Mouse (Mus musculus) ZHBTc4 (cell line): ENCODE results near the gene Stil.
"Not testable (repeated sequence)": the region's sequence is repeated elsewhere in the genome, so short reads cannot be mapped to it uniquely, and the experiment has no call there.

Source experiments
- DNase-seq: peaks from one replicate; pipeline ENCODE4 v3.0.0-alpha.2; 2011; ENCODE audit warnings: low read depth, low spot score

Gene Stil

DNA sequence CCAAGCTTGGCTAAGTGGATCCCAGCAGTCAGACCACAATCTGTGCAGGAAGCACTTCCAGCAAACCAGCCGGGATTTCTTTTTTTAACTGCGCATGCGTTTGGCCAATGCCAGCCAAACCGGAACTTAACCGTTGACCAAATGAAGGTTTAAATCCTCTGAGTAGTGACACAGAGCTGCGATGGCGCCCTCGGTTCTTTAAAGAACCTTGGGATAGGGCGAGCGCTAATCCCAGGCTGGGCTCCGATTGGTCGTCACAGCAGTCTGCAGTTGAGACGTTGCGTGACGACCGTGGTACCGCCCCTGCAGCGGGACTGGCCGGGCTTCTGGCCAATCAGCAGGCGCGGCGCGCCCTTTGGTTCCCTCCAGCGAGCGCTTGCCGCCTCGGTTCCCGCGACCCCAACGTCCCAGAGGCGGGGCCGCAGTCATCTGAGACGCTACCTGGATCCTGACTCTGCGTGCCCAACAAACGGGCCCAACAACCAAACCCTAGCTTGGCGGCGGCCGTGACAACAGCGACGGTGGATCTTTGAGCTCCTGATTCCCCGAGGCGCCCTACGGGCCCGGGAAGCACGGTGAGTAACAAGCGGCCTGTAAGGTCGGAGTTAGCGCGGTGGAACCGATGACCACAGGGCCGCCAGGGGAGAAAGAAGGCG, at the start of gene Stil:
Gene Stil, plus strand, starts transcription at position 387 of the 656 bp plus-strand sequence.
- DNase-seq: peak; percentile 100

DNA sequence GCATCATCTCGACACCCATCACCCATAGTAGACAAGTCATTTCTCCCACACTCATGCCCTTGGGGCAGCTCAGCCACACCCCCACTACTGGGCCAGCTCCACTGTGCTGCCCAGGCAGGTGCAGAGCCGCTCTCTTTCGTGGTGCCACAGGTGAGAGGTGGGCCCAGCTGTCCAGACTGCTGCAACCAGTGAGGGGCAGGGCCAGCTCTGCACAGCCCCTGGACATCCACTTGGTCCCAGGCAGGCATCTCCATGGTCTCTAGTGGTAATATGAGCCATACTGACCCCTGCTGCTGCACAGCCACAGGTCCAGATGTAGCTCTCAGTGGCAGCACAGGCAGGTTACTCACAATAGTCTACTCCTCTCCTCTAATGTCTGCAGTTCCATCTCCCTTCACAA, 46.8 kb upstream of the Stil start:
- DNase-seq: no peak

DNA sequence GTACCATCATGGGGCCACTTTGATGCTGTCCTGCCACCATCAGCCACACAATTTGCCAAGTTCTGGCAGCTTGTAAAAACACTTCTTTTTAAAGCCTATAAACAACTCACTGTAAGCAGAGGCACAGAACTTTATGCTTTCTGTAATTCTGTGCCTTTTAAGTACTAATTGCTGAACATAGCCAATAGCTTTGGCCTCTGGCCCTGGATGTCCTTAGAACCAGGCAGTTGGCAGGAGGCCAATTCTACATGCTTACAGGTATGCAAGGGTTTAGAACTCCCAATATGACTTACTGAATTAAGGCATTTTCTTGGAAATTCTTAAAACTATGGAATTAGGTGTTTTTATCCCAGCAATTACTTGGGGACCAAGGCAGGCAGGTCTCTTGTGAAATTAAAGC, 42.6 kb upstream of the Stil start:
- no peak for DNase-seq

DNA sequence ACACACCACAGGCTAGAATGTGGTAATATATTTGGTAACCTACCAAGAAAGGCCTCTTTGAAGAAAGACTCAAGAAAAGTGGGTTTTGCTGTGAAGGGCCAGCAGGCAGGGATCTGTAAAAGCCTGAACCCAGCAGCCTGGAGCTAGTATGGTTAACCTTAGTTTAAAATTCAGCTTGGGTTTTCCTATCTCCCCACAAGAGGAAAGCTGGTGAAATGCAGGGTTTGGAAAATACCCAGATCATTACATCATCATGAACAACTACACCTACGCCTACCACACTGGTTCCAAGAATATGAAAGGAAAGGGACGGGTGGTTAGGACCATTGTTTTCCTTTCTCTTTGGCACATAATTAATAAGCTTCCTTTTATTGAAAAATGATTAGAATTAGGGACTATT, 41.7 kb upstream of the Stil start:
- DNase-seq: no peak

DNA sequence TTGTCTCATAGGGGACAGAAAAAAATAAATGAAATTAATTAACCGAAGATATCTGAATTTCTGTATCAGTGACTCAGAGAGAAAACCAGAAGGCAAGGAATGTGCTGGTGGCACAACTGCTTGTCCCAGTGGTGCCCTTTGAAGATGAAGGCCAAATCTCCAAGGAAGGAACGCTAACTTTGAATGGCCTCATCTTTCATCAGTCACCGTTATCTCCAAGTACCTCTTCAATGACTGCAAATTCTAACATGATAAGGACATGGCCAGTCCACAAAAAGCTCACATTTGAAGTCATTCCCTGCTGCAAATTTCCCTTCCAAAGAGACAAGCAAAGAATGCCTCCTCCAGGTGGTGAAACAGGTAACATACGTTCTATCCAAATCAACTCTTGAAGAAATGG, 41.2 kb upstream of the Stil start:
- no peak for DNase-seq

DNA sequence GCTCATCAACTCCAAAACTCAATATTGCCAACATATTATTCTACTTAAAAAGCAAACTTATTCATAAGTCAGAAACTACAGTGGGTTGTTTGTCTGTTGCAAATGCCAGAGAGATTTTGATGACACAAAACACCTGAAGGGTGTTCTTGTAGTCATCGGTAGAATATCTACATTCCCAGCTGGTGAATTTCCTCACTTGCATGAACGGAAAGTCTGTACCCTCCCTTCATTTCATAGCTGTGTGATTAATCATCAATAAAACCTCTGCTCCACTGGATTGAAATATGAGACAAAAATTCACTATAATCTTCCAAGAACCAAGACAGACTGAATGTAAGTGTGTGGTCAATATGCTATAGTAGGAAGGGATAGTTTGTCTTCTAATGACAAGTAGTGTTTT, 40.4 kb upstream of the Stil start:
- DNase-seq: no peak

DNA sequence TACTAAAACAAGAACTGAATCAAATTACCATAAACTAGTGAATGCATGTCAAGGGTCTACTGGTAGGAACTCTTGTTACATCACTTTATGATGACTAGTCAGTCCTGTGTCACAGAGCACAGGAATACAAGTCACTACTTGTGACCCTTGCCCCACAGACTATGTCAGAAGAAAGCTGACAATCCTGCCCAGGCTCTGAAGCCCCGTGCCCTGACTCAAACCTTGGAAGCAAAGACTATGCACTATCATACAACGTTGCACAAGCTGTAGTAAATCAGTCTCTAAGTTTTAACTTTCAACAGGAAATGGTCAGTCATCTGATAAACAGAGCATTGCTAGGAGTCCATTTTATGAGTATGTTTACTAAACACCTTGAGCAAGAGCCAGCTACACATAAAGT, 39.1 kb upstream of the Stil start:
- not testable (repeated sequence) for DNase-seq

DNA sequence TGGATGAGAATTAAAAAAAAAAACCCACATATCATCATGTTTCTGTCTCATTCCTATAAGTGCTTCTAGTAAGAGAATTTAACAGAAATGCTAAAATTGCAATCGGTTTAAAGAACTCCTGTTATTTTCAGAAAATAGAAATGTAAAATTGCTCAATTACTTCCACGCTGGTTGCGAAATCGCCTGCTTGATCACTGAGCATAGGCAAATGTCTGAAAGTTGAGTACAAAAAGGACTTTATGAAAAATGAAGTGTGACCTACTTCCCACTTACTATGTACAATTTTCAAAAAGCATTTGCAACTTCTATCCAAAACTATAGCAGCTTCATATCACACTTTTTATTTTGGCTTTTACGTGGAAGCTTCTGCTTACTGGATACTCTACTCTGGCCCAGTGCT, 29.2 kb upstream of the Stil start:
- DNase-seq: no peak

DNA sequence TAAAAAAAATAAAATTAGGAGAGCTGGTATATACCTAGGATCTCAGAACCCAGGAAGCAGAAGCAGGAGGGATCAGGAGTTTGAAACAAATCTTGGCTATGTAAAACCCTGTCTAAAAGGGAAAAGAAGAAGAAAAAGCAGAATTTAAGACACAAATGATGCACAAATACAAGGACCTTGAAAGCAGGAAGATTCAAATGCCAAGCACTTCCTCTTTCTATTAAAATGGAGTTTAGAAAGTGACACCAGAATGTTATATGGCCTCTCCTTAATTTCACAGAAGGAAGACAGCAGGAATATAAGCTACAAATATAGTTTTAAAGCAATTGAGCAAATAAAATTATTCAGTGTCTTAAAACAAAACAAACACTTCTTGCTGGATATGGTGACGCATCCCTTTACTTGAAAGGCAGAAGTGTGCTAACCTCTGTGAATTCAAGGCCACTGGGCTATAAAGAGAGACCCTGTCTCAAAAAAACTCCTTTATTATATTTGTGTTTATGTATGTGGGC, 26.7 kb upstream of the Stil start:
- no peak for DNase-seq

DNA sequence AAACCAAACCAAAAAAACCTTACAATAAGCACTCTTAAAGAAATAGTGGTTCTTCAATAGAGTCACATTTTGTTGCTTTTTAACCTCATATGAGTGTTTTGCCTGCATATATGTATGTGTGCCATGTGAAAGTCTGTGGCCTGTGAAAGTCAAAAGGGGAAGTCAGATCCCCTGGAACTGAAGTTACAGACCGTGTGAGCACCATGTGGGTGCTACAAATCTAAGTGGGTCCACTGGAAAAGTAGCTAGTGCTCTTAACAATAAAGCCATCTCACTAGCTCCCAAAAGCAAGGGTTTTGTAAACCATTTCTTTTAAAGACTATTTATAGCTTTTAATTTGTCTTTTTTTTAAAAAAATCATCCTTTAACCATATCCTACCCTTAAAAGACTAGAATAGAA, 17.3 kb upstream of the Stil start:
- no peak for DNase-seq

DNA sequence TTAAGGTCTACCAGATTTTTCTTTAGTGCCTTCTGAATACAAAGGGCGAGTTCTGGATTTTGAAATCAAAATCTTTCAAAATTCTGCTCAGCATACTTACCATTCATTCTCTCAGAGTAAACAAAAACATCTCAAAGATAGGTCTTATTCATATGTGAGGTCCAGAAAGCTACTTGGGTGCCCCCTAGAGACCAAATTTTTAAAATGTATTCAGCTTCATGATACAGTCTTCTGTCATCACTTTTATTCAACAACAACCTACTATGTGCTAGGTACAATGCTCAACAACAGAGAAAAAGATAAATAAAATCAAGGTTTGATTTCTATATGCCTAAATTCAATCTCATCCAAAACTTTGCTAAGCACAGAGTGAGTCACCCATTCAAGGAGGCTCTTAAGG, 16.9 kb upstream of the Stil start:
- no peak for DNase-seq

DNA sequence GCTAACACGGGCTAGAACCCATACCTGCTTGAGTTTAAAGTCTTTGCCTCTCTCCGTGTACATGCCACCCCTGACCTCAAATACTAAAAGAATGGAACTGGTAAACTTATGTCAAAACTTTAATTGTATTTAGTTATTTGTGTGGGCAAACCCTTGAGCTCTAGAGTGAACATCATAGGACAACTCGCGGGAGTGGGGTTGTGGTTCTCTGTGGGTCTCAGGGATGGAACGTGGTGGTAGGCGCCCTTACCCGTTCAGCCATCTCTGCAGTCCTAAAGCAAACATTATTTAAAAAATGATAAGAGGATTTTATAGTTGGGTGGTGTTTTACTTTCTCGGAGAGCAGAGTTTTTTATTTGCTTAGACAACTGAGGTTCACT, 13.8 kb upstream of the Stil start:
- no peak for DNase-seq

DNA sequence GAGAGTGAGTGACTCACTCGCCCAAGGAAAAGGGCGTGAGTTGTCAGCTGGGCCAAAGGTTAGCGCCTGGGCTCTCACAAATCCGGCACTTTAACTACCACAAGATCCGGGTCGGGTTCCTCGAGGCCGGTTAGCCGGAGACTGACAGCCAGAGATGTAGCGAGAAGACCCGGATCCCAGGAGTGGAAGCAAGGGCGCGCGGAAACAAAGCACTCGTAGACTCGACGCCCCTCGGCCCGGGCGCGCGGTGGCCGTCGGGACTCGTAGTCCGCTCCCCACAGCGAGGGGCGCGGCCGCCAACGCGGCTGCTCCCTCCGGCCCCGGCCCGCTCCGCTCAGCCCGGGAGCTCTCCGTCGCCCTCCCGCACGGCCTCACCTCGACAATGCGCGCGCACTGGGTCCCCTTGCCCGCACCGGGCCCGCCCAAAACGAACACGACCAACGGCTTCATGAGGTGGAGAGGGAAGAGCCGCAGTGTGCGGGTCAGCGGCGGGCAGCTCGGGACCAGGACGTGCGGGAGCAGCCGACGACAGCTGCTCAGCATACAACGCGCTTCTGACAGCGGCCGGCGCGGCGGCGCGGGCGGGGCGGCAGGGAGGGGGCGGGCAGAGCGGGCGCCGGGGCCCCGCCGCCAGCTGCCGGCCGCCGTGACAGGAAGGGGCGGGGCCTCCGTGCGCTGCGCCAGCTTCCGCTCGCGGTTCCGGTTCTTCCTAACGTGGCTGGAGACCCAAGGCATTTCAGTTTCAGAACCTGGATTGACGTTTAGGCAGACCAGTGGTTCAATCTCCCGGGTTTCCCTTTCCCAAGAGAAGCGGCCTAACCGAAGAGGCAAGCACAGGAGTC, 13.1 kb upstream of the Stil start, which contains the start of gene Cmpk1:
Gene Cmpk1, minus strand, starts transcription at position 651 of the 842 bp plus-strand sequence.
- DNase-seq: peak; percentile 90

DNA sequence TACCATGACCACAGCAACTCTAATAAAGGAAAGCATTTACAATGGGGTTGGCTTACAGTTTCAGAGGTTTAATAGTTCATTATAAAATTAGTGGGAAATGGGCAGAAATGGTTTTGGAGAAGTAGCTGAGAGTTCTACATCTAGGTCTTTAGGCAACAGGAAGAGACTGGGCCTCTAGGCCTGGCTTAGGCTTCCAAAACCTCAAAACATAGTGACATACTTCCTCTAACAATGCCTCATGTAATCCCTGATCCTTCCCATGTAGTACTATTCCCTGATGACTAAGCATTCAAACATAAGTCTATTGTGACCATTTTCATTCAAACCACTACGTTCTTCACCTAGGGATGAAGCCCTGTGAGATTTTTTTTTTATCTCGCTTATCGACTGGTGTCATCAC, 5.7 kb upstream of the Stil start:
- DNase-seq: no peak

DNA sequence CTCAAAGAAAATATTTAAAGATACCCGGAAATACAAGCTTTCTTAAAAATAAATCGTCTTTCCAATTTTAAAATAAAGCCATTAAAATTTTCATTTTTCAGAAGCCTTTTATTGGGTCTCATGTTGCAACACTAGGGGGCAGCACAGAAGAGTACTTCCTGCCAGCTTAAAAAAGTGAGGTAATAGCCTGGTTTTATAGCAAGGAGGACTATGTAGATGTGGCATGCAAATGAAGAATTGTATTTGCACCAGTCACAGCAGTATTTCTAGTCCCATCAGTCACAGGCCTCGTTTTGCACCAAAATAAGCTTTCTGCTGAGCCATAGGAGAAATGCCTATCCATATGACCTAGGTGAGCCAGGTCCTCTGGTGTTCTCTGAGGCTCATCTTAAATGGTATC, 2.9 kb upstream of the Stil start:
- DNase-seq: peak; percentile 61

DNA sequence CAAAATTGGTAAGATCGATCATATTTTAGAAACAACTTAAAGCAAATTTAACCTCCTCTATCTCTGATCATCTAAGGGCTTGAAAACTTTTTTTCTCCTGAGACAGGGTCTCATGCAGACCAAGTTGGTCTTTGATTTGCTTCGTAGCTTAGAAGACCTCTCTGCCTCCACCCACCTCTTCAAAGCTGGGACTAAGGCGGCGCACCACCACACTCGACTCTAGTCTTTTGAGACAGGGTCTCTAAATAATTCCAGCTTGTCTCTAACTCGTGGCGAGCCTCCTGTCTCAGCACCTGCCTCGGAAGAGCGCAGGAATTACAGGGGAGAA, 550 bp upstream of the Stil start:
- DNase-seq: no peak

DNA sequence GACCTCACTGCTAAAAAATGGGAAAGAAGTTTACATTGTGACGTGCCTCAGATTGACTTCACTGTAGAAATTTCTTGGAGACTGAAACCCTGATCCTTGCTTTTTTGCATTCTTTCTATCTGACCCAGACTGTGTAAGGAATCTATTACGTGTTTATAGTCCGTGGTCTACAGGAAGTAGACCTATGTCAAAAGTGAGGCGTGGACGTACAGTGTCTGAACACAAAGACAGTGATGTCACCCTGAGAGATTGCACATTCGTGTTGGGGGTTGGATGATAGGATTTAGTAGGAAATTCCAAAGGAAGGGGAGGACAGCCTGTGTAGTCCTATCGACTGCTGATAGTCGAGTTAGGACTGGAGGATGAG, 453 bp downstream of the Stil start:
- DNase-seq: peak; percentile 46

DNA sequence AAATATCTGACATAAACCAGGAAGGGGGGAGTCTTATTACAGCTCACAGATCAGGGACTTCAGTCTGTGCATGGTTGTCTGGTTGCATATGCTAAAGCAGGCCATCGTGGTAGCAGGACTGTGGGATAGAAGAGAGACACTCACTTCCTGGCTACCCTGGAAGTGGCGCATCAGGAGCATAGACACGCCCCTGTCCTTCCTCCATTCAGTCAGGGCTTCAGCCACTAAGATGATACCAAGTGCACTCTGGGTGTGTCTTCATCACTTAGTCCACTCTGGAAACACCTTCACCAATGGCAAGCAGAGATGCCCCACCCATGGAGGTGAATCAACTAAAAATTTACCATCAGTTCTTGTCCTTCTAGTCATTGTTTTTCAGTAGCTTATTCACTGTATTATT, 14.3 kb downstream of the Stil start:
- DNase-seq: peak; percentile 42

DNA sequence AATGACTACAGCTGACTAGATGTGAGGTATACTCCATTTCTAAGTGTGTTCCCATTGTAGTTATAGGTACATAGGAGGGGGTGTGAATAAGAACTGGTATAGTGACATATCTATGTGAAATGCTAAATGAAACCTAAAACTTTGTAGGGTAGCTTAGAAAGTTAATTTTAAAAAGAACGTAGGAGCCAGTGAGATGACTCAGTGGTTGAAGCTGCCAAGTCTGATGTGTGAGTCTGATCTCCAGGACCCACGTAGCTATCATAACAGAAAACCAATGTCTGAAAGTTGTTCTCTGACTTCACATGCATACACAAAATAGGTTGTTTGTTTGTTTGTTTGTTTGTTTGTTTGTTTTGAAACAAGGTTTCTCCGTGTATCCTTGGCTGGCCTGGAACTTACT, 20.0 kb downstream of the Stil start:
- DNase-seq: no peak

DNA sequence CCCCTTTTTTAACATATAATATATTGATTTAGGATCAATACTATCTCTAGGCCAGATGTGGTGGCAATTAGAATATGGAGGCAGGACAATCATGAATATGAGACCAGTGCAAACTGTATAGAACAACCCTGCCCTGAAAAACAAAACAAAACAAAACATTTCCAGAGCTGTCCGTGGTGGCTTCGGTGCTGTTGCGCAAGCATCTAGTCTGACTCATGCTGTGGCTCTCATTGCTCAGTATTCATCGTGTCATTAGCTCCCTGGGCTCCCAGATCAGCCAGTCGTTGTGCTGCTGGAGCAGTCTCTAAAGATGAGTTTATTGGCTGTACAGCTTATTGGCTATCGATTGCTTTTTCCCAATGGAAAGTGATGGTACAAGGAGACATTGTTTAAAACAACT, 35.1 kb downstream of the Stil start:
- no peak for DNase-seq

DNA sequence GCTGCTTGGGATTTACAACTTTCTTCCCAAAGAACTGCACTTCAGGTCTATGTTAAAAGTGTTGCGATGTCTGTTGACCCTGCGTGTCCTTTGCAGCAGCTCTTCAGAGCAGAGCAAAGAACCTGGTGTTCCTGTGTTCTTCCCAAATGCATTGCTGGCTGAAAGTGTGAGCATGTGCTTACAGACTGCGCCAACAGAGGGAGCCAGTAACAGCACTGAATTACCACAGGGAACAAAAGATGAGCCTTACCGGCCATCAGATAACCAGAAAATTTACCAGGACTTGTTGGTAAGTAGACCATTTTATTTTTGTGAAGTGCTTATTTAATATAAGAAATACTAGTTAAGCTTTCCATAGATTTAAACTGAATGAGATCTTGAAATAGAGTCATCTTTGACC, 38.3 kb downstream of the Stil start:
- peak; percentile 76 for DNase-seq

DNA sequence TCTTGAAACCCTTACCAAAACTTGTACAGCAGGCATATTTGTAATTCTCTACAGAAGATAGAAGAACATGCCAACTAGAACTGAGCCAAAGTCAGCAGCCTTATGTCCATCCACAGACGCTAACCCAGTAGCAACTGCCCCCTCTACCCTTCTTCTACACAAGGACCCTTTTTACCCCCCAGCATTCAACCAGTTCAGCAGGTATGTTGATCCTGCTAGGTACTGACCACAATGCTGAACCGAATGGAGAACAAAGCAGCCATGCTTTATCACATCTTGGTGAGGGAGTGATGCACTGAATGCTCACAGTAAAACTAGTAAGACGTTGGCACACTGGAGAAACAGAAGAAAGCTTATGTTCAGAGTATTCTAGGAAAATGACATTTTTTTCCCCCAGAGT, 45.7 kb downstream of the Stil start:
- no peak for DNase-seq

DNA sequence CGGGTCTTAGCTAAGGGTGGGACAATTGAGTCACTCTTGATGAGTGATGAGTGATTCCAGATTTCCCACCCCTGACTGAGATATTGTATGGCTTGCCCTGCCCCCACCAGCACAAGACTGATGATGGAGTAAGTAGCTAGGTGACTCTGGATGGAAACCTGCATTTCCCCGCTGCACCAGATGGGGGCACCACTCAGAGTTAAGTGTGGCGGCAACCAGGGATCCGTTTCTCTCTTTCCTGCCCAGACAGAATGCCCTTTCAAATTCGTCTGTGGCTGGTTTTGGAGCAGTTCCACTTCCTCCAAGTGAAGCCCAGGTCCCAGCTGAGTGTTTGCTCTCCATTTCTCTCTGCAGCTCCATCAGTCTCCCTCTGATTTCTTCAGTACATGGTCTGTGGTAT, 47.8 kb downstream of the Stil start:
- peak; percentile 87 for DNase-seq
